In the genomic region with DNA sequence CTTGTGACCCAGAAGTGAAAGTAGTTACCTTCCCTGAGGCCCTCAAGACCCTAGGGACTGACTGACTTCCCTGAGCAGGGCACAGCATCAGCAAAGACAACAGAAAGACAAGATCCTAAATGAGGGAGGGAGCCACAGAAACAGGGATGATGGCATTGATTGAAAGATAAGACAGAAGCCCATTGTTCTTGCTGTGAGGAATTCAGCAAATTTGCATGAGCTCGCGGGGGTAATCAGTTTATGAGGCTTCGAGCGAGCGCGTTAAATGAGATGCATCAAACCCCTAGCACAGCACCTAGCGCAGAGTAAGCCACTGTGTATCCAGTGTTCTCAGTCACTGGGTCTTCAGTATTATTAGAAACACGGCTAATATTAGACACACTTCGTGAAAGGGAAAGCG, we compare ENCODE assay signal across 15 mouse cellular contexts.
"Had no signal": no experiment of that assay in that cellular context is flagged by ENCODE, and none has a peak within 500 bp of the region (broad histone marks: within the 10 kb centered on the region; RNA-seq: fewer than 3 reads in every experiment).

No protein-coding gene starts in this region.

- DNase-seq: lung, adult 18-20 months; lung, embryonic 14.5 days; lung, postnatal 10 days; lung, postnatal 4 days; midbrain, embryonic 14.5 days; right cerebral cortex, postnatal 14 days; thymus, adult 2 months; thymus, postnatal 25 days; thymus, postnatal 4 days had no signal

- ATAC-seq: midbrain, embryonic 16.5 days had no signal

- H3K36me3 ChIP-seq: midbrain, embryonic 10.5 days; midbrain, embryonic 12.5 days; neural tube, embryonic 12.5 days; stomach, embryonic 15.5 days had no signal

- H3K4me3 ChIP-seq: midbrain, embryonic 10.5 days; midbrain, embryonic 12.5 days; neural tube, embryonic 12.5 days; stomach, embryonic 15.5 days had no signal

- H3K27ac ChIP-seq: midbrain, embryonic 10.5 days; midbrain, embryonic 12.5 days; neural tube, embryonic 12.5 days; stomach, embryonic 15.5 days; stomach, postnatal 0 days had no signal

- H3K9me3 ChIP-seq: midbrain, embryonic 10.5 days; midbrain, embryonic 12.5 days; neural tube, embryonic 12.5 days; stomach, embryonic 15.5 days had no signal

- H3K4me2 ChIP-seq: lung, embryonic 14.5 days; midbrain, embryonic 12.5 days; neural tube, embryonic 12.5 days had no signal

- H3K9ac ChIP-seq: lung, embryonic 14.5 days; midbrain, embryonic 12.5 days; neural tube, embryonic 12.5 days; stomach, embryonic 15.5 days had no signal
